Mouse (Mus musculus) frontal cortex, postnatal 36 days (tissue): ENCODE measurements at regions not wholly inside any gene's neighbourhood (a gene's known extent, or its start where the extent isn't known, plus 50 kb on each side); places are given as distances from the start of the nearest gene placed in this dataset.
"Not testable (repeated sequence)": the region's sequence is repeated elsewhere in the genome, so short reads cannot be mapped to it uniquely, and the experiment has no call there.

Source experiments
- DNase-seq, 2 experiments: peaks; one replicate each; pipeline ENCODE4 v3.0.0; 2022; ENCODE audit warnings: low spot score in 2 of 2

DNA sequence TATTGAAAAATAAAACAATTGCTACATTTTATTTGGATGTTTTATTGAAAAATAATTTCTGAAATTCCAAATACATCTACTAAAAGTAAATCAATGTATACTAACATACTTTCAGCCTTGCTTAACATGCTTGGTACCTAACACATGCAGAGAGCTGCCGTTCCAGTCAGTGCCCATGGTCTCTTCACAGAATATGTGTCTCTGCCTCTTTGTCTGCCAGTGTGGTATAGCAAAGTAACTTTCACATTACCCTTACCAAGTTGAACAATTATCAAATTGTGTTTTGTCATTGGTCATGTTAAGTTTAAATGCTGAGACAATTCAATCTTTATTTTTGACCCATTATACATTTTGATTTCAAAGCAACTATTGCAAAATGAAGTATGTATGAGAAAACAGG is 1159.2 kb upstream of the Foxg1 start:
- DNase-seq = no peak

DNA sequence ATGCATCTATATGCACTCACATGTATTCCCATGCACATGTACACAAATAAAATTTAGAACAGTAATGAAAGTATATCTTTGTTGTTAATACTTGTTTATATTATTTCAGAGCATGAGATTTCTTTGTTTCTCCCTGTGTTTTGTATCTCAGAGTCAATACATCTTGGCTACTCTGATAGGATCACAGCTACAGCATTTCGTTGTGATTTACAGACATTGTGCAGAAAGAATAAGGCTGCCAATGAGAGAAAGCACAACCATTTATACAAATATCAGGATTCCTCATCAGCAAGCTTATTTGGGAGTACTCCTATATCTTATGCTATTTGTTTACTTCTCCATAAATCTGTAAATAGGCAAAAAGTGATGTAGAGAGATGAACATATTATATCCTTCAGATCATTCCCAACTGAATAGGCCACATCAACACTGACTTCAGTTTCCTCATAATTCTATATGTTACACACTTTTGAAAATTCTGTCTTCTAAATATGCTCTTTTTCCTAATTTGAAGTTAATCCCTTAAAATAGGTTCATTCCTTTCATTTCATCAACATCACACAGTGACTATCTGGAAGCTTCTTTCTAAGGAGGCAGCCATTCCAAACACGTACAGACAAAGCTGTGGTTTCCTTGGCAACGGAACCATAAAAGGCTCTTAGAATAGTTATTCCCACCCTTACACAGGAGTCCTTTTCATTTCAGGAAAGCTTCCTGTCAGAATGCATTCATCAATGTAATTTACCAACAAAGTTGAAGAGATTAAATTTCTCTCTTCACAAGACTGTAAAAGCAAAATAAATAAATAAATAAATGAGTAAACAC is 1160.3 kb upstream of the Foxg1 start:
- DNase-seq = peak in 1 of 2 experiments; percentile 35

DNA sequence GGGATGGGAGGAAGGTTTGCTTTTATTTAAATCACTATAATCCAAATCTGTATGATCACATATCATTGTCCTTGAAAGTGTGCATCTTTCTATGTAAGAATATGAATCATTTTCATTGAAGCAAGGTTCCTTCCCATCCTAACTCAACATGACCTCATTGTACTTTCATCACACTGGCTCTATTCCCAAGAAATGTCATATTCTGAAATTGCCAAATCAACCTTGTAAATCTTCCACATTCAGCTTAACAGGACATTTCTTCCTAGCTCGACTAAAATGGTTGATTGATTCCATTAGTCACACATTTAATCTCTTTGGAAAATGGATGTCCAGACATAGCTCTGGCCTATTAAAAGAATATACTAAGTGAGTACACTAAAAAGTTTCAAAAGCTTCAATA is 1200.6 kb upstream of the Foxg1 start:
- no peak for DNase-seq

DNA sequence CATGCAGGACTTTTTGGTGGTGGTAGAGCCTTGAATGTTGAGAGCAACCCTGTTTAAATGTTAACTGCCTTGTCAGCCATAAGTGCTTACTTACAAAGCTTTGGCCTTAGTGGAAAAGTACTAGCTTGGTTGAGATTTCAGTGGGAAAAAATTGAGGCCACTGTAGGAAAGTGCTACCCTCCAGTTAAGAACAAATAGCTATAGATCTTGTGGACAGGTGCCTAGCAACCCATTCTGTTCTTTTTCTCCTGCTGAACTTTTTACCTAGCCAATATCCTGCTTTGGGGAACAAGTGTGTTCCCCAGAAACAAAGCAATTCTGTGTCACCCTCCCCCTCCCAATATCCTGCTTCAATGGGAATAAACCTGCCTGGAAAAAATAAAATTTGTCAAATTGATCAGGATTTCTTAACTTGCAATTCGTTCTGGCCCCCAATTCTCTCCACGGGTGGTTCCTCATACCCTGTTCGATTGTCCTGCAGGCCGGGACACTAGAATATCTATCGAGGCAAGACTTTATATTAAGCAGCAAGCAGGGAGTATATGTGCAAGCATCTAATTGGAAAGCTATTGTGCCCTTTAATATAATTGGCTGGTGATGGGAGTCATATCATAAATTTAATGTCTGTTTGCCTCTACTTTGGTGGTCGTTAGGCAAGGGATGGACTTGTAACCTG is 1208.4 kb upstream of the Foxg1 start:
- no peak for DNase-seq

DNA sequence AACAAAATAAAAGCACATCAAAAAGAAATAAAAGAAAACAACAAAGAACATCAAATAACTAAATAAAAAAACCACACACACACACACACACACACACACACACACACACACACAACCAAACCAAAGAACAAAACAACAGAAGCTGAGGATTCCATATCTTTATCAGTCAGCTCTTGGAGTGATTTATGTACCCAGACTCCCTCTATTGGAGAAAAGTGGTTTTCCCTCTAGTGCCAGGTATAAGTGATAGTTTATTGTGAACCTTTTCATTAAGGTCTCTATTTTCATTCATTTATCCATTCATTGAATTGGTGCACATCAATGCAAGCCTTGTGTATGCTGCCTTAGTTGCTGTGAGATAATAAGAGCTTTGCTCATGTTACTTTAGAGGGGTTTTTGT is 1236.3 kb upstream of the Foxg1 start:
- peak in 1 of 2 experiments; percentile 1 for DNase-seq

DNA sequence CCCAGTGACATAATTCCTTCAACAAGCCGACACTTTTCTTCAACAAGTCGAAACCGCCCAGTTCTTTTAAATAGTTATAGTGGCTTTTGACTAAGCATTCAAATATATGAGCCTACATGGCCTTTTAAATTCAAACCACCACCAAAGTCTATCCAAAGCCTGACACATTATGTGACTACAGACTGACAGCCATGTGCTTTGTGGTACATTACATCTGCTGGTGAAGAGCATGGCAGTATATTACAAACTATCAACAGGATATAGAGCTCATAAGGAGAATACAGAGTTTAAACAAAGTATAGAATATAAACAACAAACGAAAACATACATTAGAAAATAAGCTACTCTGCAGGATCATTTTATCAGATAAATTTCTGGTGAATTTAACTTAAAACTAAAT is 1259.5 kb upstream of the Foxg1 start:
- no peak for DNase-seq

DNA sequence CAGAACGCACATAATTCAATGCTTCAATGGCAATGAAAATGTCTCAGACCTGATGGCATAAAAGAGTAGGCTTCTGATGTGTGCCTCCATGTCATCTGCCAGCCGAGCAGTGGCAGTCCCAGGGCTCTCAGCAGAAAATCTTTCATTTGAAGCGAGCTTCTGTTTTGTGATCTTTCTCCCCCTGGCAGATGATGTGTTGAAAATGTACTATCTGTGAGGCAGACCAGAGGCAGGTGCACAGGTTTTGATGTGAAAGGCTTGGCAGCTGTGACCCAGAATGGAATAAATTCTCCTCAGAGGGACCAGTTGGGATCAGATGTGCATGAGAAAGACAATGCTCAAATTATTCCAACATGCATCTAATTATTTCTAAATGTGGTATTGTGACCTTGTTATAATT is 1281.0 kb upstream of the Nova1 start:
- DNase-seq = no peak

DNA sequence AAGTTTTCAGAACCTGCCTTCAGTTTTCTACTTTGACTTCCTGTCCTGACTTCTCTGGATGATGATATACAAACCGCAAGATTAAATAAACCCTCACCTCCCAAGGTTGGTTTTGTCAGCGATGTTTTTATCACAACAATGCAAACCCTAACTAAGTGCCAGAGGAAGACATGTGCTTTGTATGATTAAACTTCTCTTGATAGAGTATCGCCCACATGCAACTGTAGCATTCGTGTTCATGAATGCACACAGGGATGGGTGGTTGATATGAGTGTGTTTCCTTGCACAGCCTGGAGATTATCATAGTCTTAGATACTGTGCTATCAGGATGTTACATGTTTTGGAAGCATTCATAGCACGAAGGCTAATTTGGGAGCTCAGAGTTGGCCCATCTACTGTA is 1268.3 kb upstream of the Nova1 start:
- DNase-seq = no peak

DNA sequence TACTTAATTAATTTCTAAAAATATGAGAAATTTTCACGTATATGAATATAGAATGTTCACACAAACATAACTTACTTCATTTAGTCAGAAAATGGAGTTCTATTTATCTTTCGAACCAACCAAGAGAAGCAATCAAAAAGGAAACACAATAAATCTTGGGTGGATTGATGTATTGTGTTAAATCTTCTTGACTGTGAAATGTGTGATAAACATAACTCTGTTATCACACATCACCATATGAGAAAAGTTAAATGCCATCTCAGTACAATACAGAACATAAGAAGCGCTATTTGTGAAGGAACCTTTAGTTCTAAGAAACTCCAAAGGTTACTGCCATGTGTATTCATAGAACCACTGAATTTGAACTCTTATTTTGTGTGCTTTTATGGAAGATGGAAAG is 1264.6 kb upstream of the Nova1 start:
- DNase-seq = no peak

DNA sequence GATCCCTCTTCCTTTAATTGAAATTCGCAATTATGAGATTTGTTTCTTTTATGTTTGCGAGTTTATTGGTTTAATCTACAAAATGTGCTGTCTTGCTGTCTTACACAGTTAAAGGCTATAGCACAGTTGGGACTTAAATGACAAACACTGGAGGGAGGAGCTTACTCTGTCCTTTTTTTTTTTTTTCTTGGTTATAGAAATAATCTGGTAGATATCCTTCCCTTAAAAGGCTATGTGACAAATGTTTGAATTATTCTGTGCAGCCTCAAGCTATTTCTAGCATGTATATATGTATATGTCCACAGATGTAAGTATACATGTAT is 1243.9 kb upstream of the Nova1 start:
- no peak for DNase-seq

DNA sequence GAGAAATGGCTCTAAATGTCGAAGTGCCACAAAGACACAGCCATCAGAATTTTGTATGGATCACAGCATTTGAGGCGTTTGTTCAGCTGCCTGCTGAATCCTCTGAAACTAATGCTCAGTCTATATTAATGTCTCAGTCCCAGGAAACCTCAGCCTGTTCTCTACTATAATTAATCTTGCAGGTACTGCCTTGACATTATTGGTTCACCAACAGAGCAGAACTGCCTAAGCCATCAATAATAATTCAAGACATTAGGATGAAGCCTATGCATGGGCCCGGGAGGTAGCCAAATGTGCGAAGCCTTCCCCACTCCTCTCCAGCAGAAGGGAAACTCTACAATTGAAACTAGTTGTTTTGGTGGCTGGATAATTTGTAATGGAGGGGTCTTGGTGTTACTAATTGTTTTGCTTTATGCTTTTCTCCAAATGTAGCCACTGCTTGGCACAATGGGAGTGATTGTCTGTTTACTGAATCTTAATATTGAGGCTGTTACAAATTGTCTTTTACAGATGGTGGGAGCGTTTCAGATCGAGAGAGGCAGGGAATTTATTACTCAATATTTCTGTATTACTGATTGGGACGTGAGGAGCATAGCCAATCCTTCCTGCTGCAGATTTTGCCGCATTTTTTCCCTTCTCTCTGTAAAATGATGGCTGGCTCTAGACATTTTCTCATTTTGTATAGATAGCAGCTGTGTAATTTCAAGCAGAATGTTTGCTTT is 1243.3 kb upstream of the Nova1 start:
- no peak for DNase-seq

DNA sequence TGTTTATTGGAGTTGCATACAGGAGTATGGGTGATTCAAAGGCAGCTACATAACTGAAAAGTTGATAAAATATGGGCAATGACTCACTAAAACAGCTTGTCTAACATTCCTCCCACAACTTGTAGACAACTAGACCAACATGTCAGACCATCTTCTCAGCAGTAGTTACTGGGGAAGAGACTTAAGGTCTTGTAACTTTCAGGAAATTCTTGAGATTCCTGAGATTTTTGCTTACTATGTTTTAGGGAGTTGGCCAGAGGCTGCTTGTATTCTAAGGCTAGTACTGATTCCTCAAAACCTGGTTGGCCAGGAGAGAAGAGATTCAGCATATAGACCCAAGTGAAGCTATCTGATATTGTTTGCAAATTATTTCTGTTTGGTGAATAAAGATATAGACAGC is 1201.7 kb upstream of the Nova1 start:
- no peak for DNase-seq

DNA sequence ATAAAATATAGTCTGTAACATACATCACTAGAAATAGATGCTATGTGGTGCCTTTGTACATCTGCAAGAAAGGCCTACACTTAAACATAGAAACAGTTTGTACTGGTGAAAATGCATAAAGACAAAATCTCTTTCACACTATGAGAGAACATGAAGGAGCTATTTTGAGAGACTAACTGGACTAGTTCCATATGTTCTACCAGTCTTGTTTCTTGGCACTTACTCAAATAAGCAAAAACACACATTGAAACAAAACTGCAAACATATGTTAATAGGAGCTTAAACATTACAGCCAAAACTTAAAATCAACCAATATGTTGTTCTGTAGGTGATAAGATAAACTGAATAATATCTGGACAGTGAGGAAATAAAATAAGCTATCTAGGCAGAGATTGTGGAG is 1157.1 kb upstream of the Nova1 start:
- no peak for DNase-seq

DNA sequence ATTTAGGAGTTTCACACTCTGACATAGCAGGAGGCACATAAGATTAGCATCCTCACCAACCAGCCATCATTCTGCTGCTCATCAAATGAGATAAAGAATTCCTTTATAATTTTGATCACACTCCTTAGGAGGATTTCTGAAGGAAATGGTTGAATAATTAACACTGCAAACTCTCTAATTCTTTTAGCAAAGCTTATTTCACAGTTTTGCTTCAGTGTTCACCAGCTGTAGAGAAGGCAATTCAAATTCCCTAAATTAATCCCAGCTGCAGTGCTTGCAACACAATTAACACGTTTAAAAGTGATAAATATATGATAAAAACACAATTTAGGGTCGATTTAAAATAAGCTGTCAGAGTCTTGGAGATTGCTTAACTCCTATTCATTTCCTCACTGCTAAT is 1150.9 kb upstream of the Nova1 start:
- no peak for DNase-seq

DNA sequence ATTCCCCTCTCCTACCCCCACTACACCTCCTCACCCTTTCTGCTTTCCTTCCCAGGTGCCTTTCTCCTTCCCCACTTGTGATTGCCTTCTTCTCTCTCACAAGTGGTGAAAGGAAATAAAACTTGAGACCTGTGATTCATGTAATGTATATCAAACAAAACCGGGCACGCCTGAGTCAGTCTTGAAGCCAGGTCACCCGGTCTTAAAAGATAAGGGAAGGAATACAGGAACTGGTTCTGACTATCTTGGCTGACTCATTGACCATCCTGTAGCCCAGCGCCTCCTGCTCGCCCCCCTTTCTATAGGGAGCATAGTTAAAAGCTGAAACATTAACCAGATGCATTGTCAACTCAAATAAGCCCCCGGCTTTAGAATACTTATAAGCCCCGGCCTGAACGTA is 1135.6 kb upstream of the Nova1 start:
- DNase-seq = no peak

DNA sequence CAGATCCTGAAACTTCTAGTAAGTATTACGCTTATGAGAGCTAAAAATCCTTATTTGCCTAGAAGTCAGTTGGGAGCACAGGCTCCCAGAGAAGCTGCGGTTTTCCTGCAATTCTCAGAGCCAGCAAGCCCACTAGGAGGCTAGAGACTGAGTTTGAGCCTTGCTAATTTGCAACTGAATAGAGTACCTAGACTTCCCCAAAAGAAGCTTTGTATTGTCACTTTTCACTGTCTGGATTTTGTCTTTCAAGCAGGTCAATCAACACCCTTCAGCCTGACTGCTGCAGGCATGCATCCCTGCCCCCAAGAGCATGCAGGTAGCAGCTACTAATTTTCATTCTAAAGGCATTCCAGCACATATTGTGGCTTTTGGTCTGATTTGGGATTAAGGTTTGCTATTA is 1120.8 kb upstream of the Nova1 start:
- DNase-seq = not testable (repeated sequence)

DNA sequence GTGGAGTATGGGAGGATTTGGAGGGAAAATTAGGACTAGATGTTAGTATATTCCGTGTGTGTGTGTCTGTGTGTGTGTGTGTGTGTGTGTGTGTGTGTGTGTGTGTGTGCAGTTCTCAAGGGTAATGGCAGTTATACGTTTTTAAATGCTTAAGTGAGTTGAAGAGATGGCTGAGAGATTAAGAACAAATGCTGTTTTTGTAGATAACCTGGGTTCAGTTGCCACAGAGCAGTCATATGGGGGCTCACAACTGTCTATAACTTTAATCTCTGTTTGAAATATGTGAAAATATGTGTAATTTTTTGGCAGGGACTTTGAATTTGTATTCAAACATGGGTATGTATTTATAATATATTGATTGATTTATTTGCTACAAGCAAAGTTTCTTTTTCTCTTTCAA is 1108.3 kb upstream of the Nova1 start:
- no peak for DNase-seq
